Mouse (Mus musculus) hindbrain, embryonic 12.5 days (tissue): ENCODE measurements around the gene Nxpe3. TPM values are rescaled to one million over a fixed set of nuclear protein-coding genes. Genes with fewer than 3 reads are reported as not detected.
A peak's percentile ranks its signal among the peaks of the same experiment; 100 is the strongest.
"Not testable (repeated sequence)": the region's sequence is repeated elsewhere in the genome, so short reads cannot be mapped to it uniquely, and the experiment has no call there.

Experiments
- ATAC-seq: fragments of 200-750 bp; cut with Nextera tagmentation; 2 replicates; pipeline ENCODE4 v1.8.0; 2017; ENCODE audit warnings: moderate TSS enrichment; ENCODE audit not compliant: low FRiP score
- H3K27ac ChIP-seq: fragments of 300-500 bp; sonication (generic); 2 replicates; pipeline ENCODE4 v1.5.1; 2016; ENCODE audit warnings: mild to moderate bottlenecking
- H3K27me3 ChIP-seq: fragments of 300-500 bp; sonication (generic); 2 replicates; pipeline ENCODE4 v1.6.1; 2016; ENCODE audit warnings: mild to moderate bottlenecking
- H3K36me3 ChIP-seq: fragments of 300-500 bp; sonication (generic); 2 replicates; pipeline ENCODE4 v1.6.1; 2016; ENCODE audit warnings: mild to moderate bottlenecking
- H3K4me1 ChIP-seq: fragments of 300-500 bp; sonication (generic); 2 replicates; pipeline ENCODE4 v1.6.1; 2016
- H3K4me2 ChIP-seq: fragments of 300-500 bp; sonication (generic); replicated peaks from 2 replicates; pipeline ENCODE4 v1.6.1; 2016; ENCODE audit warnings: mild to moderate bottlenecking
- H3K4me3 ChIP-seq: fragments of 300-500 bp; sonication (generic); 2 replicates; pipeline ENCODE4 v1.5.1; 2016; ENCODE audit warnings: mild to moderate bottlenecking
- H3K9ac ChIP-seq: fragments of 300-500 bp; sonication (generic); 2 replicates; pipeline ENCODE4 v1.6.1; 2016; ENCODE audit warnings: mild to moderate bottlenecking, moderate library complexity
- H3K9me3 ChIP-seq: fragments of 300-500 bp; sonication (generic); replicated peaks from 2 replicates; pipeline ENCODE4 v1.6.1; 2016; ENCODE audit warnings: mild to moderate bottlenecking
- WGBS: fragments of 180-500 bp; shearing (Covaris S2); methylation state at CpG from one replicate; pipeline ENCODE4 v1.1.7; 2016; 5-methylcytosine and 5-hydroxymethylcytosine counted together
- polyA plus RNA-seq: library from polyadenylated mRNA; unstranded; fragments of >200 nt; fragmentation: Nextera tagmentation; extraction: Ambion mirVana; gene quantifications from 2 replicates; pipeline ENCODE4 v1.2.1, GENCODE M21; 2016

Nxpe3 gene
- polyA plus RNA-seq, 1 experiment from 2014 or later: 1.1 TPM

- no peak overlapping the region for H3K4me3 ChIP-seq
- H3K4me2 ChIP-seq: no peak overlapping the region
- no peaks in the 10 kb centered on the region for H3K4me1 ChIP-seq
- 96% methylated on average over 3 of the region's 3 CpGs for WGBS
- H3K27me3 ChIP-seq: no peaks in the 10 kb centered on the region
- no peak overlapping the region for H3K9ac ChIP-seq
- H3K9me3 ChIP-seq: no peaks in the 10 kb centered on the region; the same call in 1 of the 2 replicates
- no peak for ATAC-seq
- H3K36me3 ChIP-seq: peaks cover 17% of the 10 kb centered on the region
- no peak overlapping the region for H3K27ac ChIP-seq
Observed at GRCm38 (mm10) chr16:55844847-55845246, 50.2 kb downstream of the Nxpe3 start.

- H3K9ac ChIP-seq: no peak overlapping the region
- no peak overlapping the region for H3K4me2 ChIP-seq
- peaks cover 13% of the 10 kb centered on the region for H3K36me3 ChIP-seq
- H3K4me3 ChIP-seq: no peak overlapping the region
- no peak for ATAC-seq
- H3K27ac ChIP-seq: no peak overlapping the region
- no peaks in the 10 kb centered on the region; the same call in 1 of the 2 replicates for H3K9me3 ChIP-seq
- 94% methylated on average over 12 of the region's 12 CpGs for WGBS
- H3K27me3 ChIP-seq: no peaks in the 10 kb centered on the region
- no peaks in the 10 kb centered on the region for H3K4me1 ChIP-seq
Observed at GRCm38 (mm10) chr16:55843919-55844318, 51.2 kb downstream of the Nxpe3 start.

GRCm38 (mm10) chr16:55843134-55843533, 52.0 kb downstream of the Nxpe3 start:
- Histone ChIP-seq H3K36me3 (peaks cover 10% of the 10 kb centered on the region), H3K4me2 (no peak overlapping the region), H3K9me3 (no peaks in the 10 kb centered on the region; the same call in 1 of the 2 replicates), H3K4me3 (no peak overlapping the region), H3K27me3 (no peaks in the 10 kb centered on the region), H3K4me1 (no peaks in the 10 kb centered on the region), H3K27ac (no peak overlapping the region), H3K9ac (no peak overlapping the region)
- 93% methylated on average over 5 of the region's 5 CpGs for WGBS
- no peak for ATAC-seq

- no peaks in the 10 kb centered on the region for H3K27me3 ChIP-seq
- no peak overlapping the region for H3K4me2 ChIP-seq
- H3K36me3 ChIP-seq: peaks cover 10% of the 10 kb centered on the region
- 93% methylated on average over 6 of the region's 6 CpGs for WGBS
- H3K9ac ChIP-seq: no peak overlapping the region
- no peak overlapping the region for H3K4me3 ChIP-seq
- H3K27ac ChIP-seq: no peak overlapping the region
- no peaks in the 10 kb centered on the region; the same call in 1 of the 2 replicates for H3K9me3 ChIP-seq
- ATAC-seq: no peak
- H3K4me1 ChIP-seq: no peaks in the 10 kb centered on the region
Observed at GRCm38 (mm10) chr16:55841506-55841905, 53.6 kb downstream of the Nxpe3 start.

GRCm38 (mm10) chr16:55838510-55839474, 56.3 kb downstream of the Nxpe3 start, which contains the start of gene Nfkbiz:
Gene Nfkbiz (minus strand): TSS chr16:55838899.
- peak; percentile 96 for ATAC-seq
- WGBS: 1% methylated on average over 40 of the region's 40 CpGs
- peak within 1 kb of the TSS; percentile 66 for H3K27ac ChIP-seq

DNA sequence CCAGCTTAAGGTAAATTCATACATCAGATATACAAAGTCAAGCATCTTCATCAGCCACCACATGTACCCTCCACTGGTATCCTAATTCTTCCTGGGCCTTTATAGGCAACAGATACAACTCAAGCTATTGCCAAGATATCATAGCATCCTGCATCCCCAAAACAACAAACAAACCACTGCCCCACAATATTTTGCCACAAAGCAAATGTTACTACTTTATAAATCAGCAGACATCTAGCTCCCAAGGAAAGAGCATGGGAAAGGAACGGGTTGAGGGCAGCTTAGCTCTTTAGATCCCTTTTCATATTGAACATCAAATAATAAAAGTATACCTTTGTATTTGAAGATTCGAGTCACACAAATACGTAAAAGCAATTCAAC, 57.0 kb downstream of the Nxpe3 start:
- Histone ChIP-seq H3K4me2 (peak overlapping the region; percentile 72), H3K9ac (peak overlapping the region; percentile 80), H3K27ac (no peak overlapping the region), H3K27me3 (no peaks in the 10 kb centered on the region), H3K4me1 (no peaks in the 10 kb centered on the region), H3K4me3 (peak overlapping the region; percentile 61), H3K36me3 (no peaks in the 10 kb centered on the region), H3K9me3 (no peaks in the 10 kb centered on the region)
- WGBS: 16% methylated on average over 3 of the region's 3 CpGs
- ATAC-seq: no peak

More at GRCm38 (mm10) chr16:55838510-55839474, 56.3 kb downstream of the Nxpe3 start, which contains the start of gene Nfkbiz:
- Histone ChIP-seq H3K4me2 (peak within 1 kb of the TSS; percentile 72), H3K4me1 (no peaks in the 10 kb centered on the region), H3K9ac (peak within 1 kb of the TSS; percentile 80), H3K9me3 (no peaks in the 10 kb centered on the region), H3K27me3 (no peaks in the 10 kb centered on the region), H3K36me3 (peaks cover 2% of the 10 kb centered on the region), H3K4me3 (peak within 1 kb of the TSS; percentile 61)

DNA sequence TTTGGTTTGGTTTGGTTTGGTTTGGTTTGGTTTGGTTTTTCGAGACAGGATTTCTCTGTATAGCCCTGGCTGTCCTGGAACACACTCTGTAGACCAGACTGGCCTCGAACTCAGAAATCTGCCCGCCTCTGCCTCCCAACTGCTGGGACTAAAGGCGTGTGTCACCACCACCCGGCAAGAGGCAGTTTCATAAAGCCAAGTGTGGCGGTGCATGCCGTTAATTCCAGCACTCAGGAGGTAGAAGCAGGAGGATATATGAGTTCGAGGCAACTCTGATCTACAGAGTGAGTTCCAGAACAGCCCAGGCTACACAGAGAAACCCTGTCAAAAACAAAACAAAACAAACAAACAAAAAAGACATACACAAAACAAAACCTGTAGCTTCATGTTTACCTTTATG, 57.4 kb downstream of the Nxpe3 start:
- WGBS: 91% methylated on average over 8 of the region's 8 CpGs
- not testable (repeated sequence) for ATAC-seq, H3K4me3 ChIP-seq, H3K36me3 ChIP-seq, H3K27me3 ChIP-seq, H3K27ac ChIP-seq, H3K9me3 ChIP-seq, H3K9ac ChIP-seq, H3K4me2 ChIP-seq, H3K4me1 ChIP-seq

GRCm38 (mm10) chr16:55837168-55837567, 57.9 kb downstream of the Nxpe3 start:
- Histone ChIP-seq H3K4me3 (no peak overlapping the region), H3K27me3 (no peaks in the 10 kb centered on the region), H3K4me2 (no peak overlapping the region), H3K27ac (no peak overlapping the region), H3K4me1 (no peaks in the 10 kb centered on the region), H3K9me3 (no peaks in the 10 kb centered on the region), H3K36me3 (no peaks in the 10 kb centered on the region), H3K9ac (no peak overlapping the region)
- 83% methylated on average over 2 of the region's 2 CpGs for WGBS
- no peak for ATAC-seq

- H3K27ac ChIP-seq: no peak overlapping the region
- no peak for ATAC-seq
- no peak overlapping the region for H3K4me3 ChIP-seq
- H3K36me3 ChIP-seq: no peaks in the 10 kb centered on the region
- no peaks in the 10 kb centered on the region for H3K27me3 ChIP-seq
- no peak overlapping the region for H3K9ac ChIP-seq
- H3K4me1 ChIP-seq: no peaks in the 10 kb centered on the region
- no peak overlapping the region for H3K4me2 ChIP-seq
- no peaks in the 10 kb centered on the region for H3K9me3 ChIP-seq
Observed at GRCm38 (mm10) chr16:55835798-55836197, 59.3 kb downstream of the Nxpe3 start.

- Histone ChIP-seq H3K36me3 (no peaks in the 10 kb centered on the region), H3K4me1 (no peaks in the 10 kb centered on the region), H3K4me3 (no peak overlapping the region), H3K9ac (no peak overlapping the region), H3K9me3 (no peaks in the 10 kb centered on the region), H3K4me2 (no peak overlapping the region), H3K27me3 (no peaks in the 10 kb centered on the region), H3K27ac (no peak overlapping the region)
- ATAC-seq: no peak
- 95% methylated on average over 8 of the region's 8 CpGs for WGBS
Observed at GRCm38 (mm10) chr16:55832617-55833016, 62.5 kb downstream of the Nxpe3 start.

DNA sequence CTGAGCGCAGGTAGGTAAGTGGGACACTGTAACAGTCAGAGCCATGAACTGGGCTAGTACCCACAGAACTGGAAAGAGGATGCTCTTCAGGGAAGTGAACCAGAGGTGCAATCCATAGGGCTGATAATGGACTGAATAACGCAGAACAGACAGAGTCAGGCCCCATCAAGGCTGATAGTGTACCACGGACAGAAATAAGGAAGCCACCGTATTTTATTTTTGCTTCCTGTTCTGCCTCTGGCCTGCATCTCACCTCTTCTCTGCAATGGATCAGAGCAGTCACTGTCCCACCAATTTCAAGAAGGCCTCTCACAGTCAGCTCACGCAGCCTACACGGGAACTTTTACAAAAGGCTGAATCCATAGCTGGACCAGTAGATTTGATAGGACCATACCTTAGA, 63.0 kb downstream of the Nxpe3 start:
- Histone ChIP-seq H3K27me3 (no peaks in the 10 kb centered on the region), H3K9ac (no peak overlapping the region), H3K27ac (no peak overlapping the region), H3K9me3 (no peaks in the 10 kb centered on the region), H3K4me1 (no peaks in the 10 kb centered on the region), H3K4me3 (no peak overlapping the region), H3K4me2 (no peak overlapping the region), H3K36me3 (no peaks in the 10 kb centered on the region)
- ATAC-seq: no peak
- 97% methylated on average over 6 of the region's 6 CpGs for WGBS

DNA sequence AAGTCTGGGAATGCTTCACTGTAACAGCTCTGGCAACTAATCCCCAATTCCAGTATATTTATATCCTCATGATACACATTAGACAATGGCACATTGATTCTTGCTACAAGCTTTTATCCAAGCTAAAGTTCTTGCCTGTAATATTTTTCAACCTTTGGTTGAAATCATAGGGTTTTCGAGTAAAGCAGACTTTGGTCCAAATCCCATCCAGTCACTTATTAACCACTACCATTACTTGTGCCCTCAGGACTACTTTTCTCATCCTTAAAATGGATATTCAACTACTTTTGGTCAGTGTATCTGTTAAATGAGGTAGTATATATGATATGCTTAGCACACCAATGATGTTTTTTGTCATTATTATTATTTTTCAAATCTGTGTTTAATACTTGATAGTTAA, 63.6 kb downstream of the Nxpe3 start:
- 86% methylated on average over 1 of the region's 1 CpGs for WGBS
- no peaks in the 10 kb centered on the region for H3K27me3 ChIP-seq
- ATAC-seq: no peak
- H3K36me3 ChIP-seq: no peaks in the 10 kb centered on the region
- H3K4me1 ChIP-seq: no peaks in the 10 kb centered on the region
- H3K4me2 ChIP-seq: no peak overlapping the region
- no peak overlapping the region for H3K27ac ChIP-seq
- H3K9me3 ChIP-seq: no peaks in the 10 kb centered on the region
- no peak overlapping the region for H3K9ac ChIP-seq
- no peak overlapping the region for H3K4me3 ChIP-seq
